Mouse (Mus musculus) hindbrain, embryonic 12.5 days (tissue): ENCODE measurements around the gene Mitf. TPM values are rescaled to one million over a fixed set of nuclear protein-coding genes. Genes with fewer than 3 reads are reported as not detected.

ENCODE experiments used
- ATAC-seq: fragments of 200-750 bp; cut with Nextera tagmentation; 2 replicates; pipeline ENCODE4 v1.8.0; 2017; ENCODE audit warnings: moderate TSS enrichment; ENCODE audit not compliant: low FRiP score
- H3K27ac ChIP-seq: fragments of 300-500 bp; sonication (generic); 2 replicates; pipeline ENCODE4 v1.5.1; 2016; ENCODE audit warnings: mild to moderate bottlenecking
- H3K27me3 ChIP-seq: fragments of 300-500 bp; sonication (generic); 2 replicates; pipeline ENCODE4 v1.6.1; 2016; ENCODE audit warnings: mild to moderate bottlenecking
- H3K36me3 ChIP-seq: fragments of 300-500 bp; sonication (generic); 2 replicates; pipeline ENCODE4 v1.6.1; 2016; ENCODE audit warnings: mild to moderate bottlenecking
- H3K4me1 ChIP-seq: fragments of 300-500 bp; sonication (generic); 2 replicates; pipeline ENCODE4 v1.6.1; 2016
- H3K4me2 ChIP-seq: fragments of 300-500 bp; sonication (generic); replicated peaks from 2 replicates; pipeline ENCODE4 v1.6.1; 2016; ENCODE audit warnings: mild to moderate bottlenecking
- H3K4me3 ChIP-seq: fragments of 300-500 bp; sonication (generic); 2 replicates; pipeline ENCODE4 v1.5.1; 2016; ENCODE audit warnings: mild to moderate bottlenecking
- H3K9ac ChIP-seq: fragments of 300-500 bp; sonication (generic); 2 replicates; pipeline ENCODE4 v1.6.1; 2016; ENCODE audit warnings: mild to moderate bottlenecking, moderate library complexity
- H3K9me3 ChIP-seq: fragments of 300-500 bp; sonication (generic); replicated peaks from 2 replicates; pipeline ENCODE4 v1.6.1; 2016; ENCODE audit warnings: mild to moderate bottlenecking
- WGBS: fragments of 180-500 bp; shearing (Covaris S2); methylation state at CpG from one replicate; pipeline ENCODE4 v1.1.7; 2016; 5-methylcytosine and 5-hydroxymethylcytosine counted together
- polyA plus RNA-seq: library from polyadenylated mRNA; unstranded; fragments of >200 nt; fragmentation: Nextera tagmentation; extraction: Ambion mirVana; gene quantifications from 2 replicates; pipeline ENCODE4 v1.2.1, GENCODE M21; 2016

The Mitf gene
- polyA plus RNA-seq: 1.6 and 2.0 TPM in 2 replicates

- H3K4me3 ChIP-seq: peak within 1 kb of the TSS; percentile 74
- H3K9me3 ChIP-seq: no peaks in the 10 kb centered on the region
- peaks cover 6% of the 10 kb centered on the region for H3K4me1 ChIP-seq
- H3K27me3 ChIP-seq: peaks cover 9% of the 10 kb centered on the region; the same call in 1 of the 2 replicates
- WGBS: under 1% methylated on average over 51 of the region's 51 CpGs
- ATAC-seq: peak; percentile 98
- no peaks in the 10 kb centered on the region for H3K36me3 ChIP-seq
- no peak within 1 kb of the TSS for H3K27ac ChIP-seq
- H3K9ac ChIP-seq: peak within 1 kb of the TSS; percentile 70
- peak within 1 kb of the TSS; percentile 99 for H3K4me2 ChIP-seq
Observed at GRCm38 (mm10) chr6:97806781-97807743, at the start of gene Mitf. Gene Mitf, plus strand, starts transcription at chr6:97807052.

DNA sequence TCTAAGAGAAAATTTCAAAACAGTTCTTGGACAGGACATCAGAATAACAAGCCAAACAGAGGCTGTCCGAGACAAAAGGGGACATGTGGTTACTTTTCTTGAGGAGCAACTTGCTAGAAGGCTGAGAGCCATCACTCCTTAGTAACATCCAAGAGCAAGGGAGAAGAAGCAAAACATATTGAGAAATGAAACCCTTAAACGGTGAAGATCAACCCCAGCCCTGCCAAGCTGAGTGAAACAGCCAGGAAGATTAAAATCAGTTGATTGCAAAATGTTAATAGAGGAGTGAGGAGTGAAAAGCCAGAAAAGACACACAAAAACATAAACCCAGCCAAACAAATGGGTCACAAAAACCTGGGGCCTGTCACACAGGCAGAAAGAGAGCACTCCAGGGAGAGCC is 49.5 kb upstream of the Mitf start:
- H3K4me3 ChIP-seq: no peak overlapping the region
- no peak overlapping the region for H3K27ac ChIP-seq
- WGBS: 81% methylated on average over 2 of the region's 2 CpGs
- no peaks in the 10 kb centered on the region for H3K36me3 ChIP-seq
- H3K27me3 ChIP-seq: no peaks in the 10 kb centered on the region
- no peak overlapping the region for H3K9ac ChIP-seq
- ATAC-seq: no peak
- peaks cover 3% of the 10 kb centered on the region; the same call in 1 of the 2 replicates for H3K4me1 ChIP-seq
- H3K9me3 ChIP-seq: no peaks in the 10 kb centered on the region
- H3K4me2 ChIP-seq: no peak overlapping the region

GRCm38 (mm10) chr6:97758884-97759283 is 48.0 kb upstream of the Mitf start:
- Histone ChIP-seq H3K4me3 (no peak overlapping the region), H3K27ac (no peak overlapping the region), H3K36me3 (no peaks in the 10 kb centered on the region), H3K4me2 (no peak overlapping the region), H3K27me3 (no peaks in the 10 kb centered on the region), H3K9ac (no peak overlapping the region), H3K9me3 (no peaks in the 10 kb centered on the region), H3K4me1 (peaks cover 3% of the 10 kb centered on the region; the same call in 1 of the 2 replicates)
- WGBS: 46% methylated on average over 4 of the region's 4 CpGs
- 0 out of 2 replicates have a peak, but pooled peaks have one; percentile 4 for ATAC-seq

DNA sequence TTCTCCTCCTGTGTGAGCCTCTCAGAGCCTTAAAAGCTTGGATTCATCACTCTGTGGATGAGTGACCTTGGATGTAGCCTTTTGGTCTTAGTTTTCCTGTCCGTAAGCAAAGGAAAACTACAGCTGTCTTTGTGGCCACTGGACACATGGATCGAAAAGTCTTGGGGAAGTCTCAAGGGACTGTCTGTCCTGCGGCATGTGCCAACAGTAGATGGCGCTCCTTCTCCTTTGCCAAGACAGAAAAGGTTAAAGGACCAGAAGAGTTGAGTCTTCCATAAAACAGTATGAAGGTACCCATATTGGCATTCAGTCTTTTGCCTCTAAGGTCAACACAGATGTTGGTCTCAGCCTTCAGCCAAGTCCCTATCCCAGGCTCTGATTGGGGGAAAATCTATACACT is 47.6 kb upstream of the Mitf start:
- ATAC-seq: peak; percentile 43; the same call in 1 of the 2 replicates
- Histone ChIP-seq H3K36me3 (no peaks in the 10 kb centered on the region), H3K27me3 (no peaks in the 10 kb centered on the region), H3K27ac (no peak overlapping the region), H3K4me3 (no peak overlapping the region), H3K4me2 (no peak overlapping the region), H3K9me3 (no peaks in the 10 kb centered on the region), H3K4me1 (peaks cover 3% of the 10 kb centered on the region; the same call in 1 of the 2 replicates), H3K9ac (no peak overlapping the region)
- WGBS: 12% methylated on average over 4 of the region's 4 CpGs

GRCm38 (mm10) chr6:97761326-97761725 is 45.5 kb upstream of the Mitf start:
- peaks cover 3% of the 10 kb centered on the region; the same call in 1 of the 2 replicates for H3K4me1 ChIP-seq
- no peaks in the 10 kb centered on the region for H3K9me3 ChIP-seq
- no peak for ATAC-seq
- no peaks in the 10 kb centered on the region for H3K27me3 ChIP-seq
- H3K36me3 ChIP-seq: no peaks in the 10 kb centered on the region
- H3K27ac ChIP-seq: no peak overlapping the region
- no peak overlapping the region for H3K4me3 ChIP-seq
- no peak overlapping the region for H3K9ac ChIP-seq
- no peak overlapping the region for H3K4me2 ChIP-seq
- 14% methylated on average over 4 of the region's 4 CpGs for WGBS

DNA sequence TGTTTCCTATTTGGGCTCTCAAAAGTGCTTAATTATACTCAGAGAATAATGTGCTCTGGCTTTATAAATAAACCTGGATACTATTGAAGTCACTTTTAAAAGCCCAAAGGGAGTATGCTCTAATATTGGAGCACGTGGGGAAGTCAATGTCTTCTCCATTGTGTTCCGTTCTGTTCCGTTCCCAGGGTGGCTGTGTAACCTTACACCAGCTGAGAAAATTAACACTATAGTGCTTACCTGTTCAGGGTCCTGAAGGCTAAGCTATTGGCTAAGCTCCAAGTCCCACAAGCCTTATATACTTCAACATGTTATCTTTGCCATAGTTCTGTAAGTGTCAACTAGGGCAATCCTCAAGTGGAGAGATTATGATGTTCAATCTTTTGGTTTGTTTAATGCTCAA is 42.9 kb upstream of the Mitf start:
- Histone ChIP-seq H3K9me3 (no peaks in the 10 kb centered on the region), H3K36me3 (no peaks in the 10 kb centered on the region), H3K4me3 (no peak overlapping the region), H3K9ac (no peak overlapping the region), H3K27ac (no peak overlapping the region), H3K4me1 (peaks cover 3% of the 10 kb centered on the region; the same call in 1 of the 2 replicates), H3K4me2 (no peak overlapping the region), H3K27me3 (no peaks in the 10 kb centered on the region)
- WGBS: 53% methylated on average over 3 of the region's 3 CpGs
- ATAC-seq: no peak

DNA sequence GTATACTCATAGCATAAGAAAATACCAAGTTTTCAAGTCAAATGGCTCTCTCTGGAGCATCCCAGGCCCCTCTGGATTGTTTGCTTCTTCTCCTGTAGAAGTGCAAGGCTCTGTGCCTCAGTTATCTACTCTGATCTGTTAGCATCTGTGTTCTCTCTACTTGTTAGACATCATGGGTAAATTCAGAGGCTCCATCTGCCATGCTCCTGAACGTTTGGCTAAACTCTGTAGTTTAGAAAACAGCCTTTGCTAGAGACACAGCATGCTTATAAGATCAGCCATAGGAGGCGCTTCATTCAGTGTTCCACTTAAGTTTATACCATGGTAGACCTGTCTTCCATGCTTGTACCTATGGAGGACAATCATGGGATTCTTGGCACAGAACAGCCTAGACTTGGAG is 39.0 kb upstream of the Mitf start:
- H3K4me3 ChIP-seq: no peak overlapping the region
- no peak overlapping the region for H3K27ac ChIP-seq
- no peak overlapping the region for H3K4me2 ChIP-seq
- no peaks in the 10 kb centered on the region for H3K4me1 ChIP-seq
- no peaks in the 10 kb centered on the region for H3K9me3 ChIP-seq
- no peaks in the 10 kb centered on the region for H3K36me3 ChIP-seq
- WGBS: 76% methylated on average over 2 of the region's 2 CpGs
- no peak overlapping the region for H3K9ac ChIP-seq
- no peaks in the 10 kb centered on the region for H3K27me3 ChIP-seq
- ATAC-seq: no peak

DNA sequence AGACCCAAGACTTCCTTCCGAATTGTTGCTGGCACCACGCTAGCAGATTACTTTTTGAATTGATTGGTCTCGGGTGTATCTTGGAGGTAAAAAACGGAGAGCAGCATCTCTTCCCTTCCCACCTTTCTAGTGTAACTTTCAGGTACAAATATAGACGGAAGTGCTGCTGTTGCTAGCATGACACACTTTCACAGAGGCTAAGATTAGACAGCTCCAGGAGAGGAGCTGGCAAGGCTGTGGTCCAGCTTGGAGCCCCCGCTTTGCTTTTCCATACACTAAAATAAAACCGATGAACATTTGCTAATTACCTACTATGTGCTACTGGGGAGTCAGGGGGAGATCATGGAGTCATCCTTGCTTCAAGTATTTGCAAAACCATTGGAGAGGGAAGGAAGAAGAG is 37.3 kb upstream of the Mitf start:
- H3K27ac ChIP-seq: no peak overlapping the region
- H3K27me3 ChIP-seq: no peaks in the 10 kb centered on the region
- H3K4me3 ChIP-seq: no peak overlapping the region
- no peaks in the 10 kb centered on the region for H3K36me3 ChIP-seq
- H3K9ac ChIP-seq: no peak overlapping the region
- no peaks in the 10 kb centered on the region for H3K4me1 ChIP-seq
- H3K4me2 ChIP-seq: no peak overlapping the region
- 88% methylated on average over 7 of the region's 7 CpGs for WGBS
- no peaks in the 10 kb centered on the region for H3K9me3 ChIP-seq
- no peak for ATAC-seq

DNA sequence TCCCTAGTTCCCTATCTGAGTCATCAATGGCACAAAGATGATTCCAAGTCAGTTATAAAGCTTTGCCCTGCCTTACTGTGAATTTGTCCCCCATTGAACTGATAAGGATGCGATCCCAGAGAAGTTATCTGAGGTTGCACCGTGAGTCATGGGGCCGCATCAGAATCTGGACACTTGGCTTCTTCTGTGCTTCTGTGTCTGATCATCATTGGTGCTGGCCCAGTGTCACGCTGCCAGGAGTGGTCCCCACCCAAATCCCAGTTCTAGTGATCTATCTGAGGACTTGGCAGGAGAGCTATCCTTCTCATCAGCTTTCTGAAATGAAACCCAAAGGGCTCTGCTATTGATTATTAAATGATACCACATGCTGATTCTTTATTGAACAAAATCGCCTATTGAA is 25.5 kb upstream of the Mitf start:
- no peak overlapping the region for H3K9ac ChIP-seq
- no peaks in the 10 kb centered on the region for H3K9me3 ChIP-seq
- H3K4me3 ChIP-seq: no peak overlapping the region
- H3K27me3 ChIP-seq: no peaks in the 10 kb centered on the region
- 88% methylated on average over 5 of the region's 5 CpGs for WGBS
- H3K36me3 ChIP-seq: no peaks in the 10 kb centered on the region
- H3K4me2 ChIP-seq: no peak overlapping the region
- H3K4me1 ChIP-seq: no peaks in the 10 kb centered on the region
- no peak for ATAC-seq
- H3K27ac ChIP-seq: no peak overlapping the region

GRCm38 (mm10) chr6:97782291-97782690 is 24.6 kb upstream of the Mitf start:
- Histone ChIP-seq H3K4me1 (no peaks in the 10 kb centered on the region), H3K36me3 (no peaks in the 10 kb centered on the region), H3K9ac (no peak overlapping the region), H3K4me3 (no peak overlapping the region), H3K27me3 (no peaks in the 10 kb centered on the region), H3K4me2 (no peak overlapping the region), H3K9me3 (no peaks in the 10 kb centered on the region), H3K27ac (no peak overlapping the region)
- no peak for ATAC-seq
- WGBS: 90% methylated on average over 6 of the region's 6 CpGs

GRCm38 (mm10) chr6:97786871-97787270 is 20.0 kb upstream of the Mitf start:
- Histone ChIP-seq H3K9me3 (no peaks in the 10 kb centered on the region), H3K36me3 (no peaks in the 10 kb centered on the region), H3K4me3 (no peak overlapping the region), H3K4me1 (no peaks in the 10 kb centered on the region), H3K27ac (no peak overlapping the region), H3K4me2 (no peak overlapping the region), H3K27me3 (no peaks in the 10 kb centered on the region), H3K9ac (no peak overlapping the region)
- WGBS: 81% methylated on average over 4 of the region's 4 CpGs
- no peak for ATAC-seq

DNA sequence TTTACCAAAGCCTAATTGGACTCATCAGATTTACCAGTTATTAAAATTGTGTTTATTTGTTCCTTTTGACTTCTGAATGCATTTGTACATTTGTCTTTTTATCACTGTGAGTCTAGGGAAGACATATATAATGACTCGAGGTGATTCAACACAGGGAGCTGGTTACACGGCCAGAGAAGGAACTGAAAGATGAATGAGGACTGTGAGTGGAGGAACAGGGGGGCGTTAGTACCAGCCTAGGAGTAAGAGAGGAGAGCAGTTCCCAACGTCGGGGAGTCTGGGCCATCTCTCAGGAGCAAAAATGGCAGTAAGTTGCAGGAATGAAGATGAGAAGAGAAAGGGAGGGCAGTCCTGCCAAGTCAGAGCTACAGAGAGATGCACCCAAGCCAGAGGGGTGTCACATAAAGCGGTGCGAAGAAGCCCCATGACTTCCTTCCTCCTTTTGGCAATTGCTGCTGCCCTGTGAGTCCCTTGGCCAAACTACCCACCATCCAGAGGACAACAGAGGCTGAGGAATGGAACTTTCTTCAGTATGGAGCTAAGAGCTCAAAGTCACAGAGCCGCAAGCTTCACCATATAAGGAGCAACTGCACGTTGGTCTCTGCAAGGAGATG is 18.4 kb upstream of the Mitf start:
- H3K9me3 ChIP-seq: no peaks in the 10 kb centered on the region
- H3K27ac ChIP-seq: no peak overlapping the region
- WGBS: 84% methylated on average over 9 of the region's 9 CpGs
- ATAC-seq: no peak
- H3K4me1 ChIP-seq: no peaks in the 10 kb centered on the region
- H3K27me3 ChIP-seq: no peaks in the 10 kb centered on the region
- H3K4me3 ChIP-seq: no peak overlapping the region
- no peak overlapping the region for H3K9ac ChIP-seq
- H3K4me2 ChIP-seq: no peak overlapping the region
- no peaks in the 10 kb centered on the region for H3K36me3 ChIP-seq
